Mouse (Mus musculus): ENCODE measurements around the gene Msrb2. TPM values are rescaled to one million over a fixed set of nuclear protein-coding genes. Genes with fewer than 3 reads are reported as not detected.
A peak's percentile ranks its signal among the peaks of the same experiment; 100 is the strongest.

Msrb2 gene
- polyA plus RNA-seq, 2 experiments = 6.5 to 8.4 TPM

DNA sequence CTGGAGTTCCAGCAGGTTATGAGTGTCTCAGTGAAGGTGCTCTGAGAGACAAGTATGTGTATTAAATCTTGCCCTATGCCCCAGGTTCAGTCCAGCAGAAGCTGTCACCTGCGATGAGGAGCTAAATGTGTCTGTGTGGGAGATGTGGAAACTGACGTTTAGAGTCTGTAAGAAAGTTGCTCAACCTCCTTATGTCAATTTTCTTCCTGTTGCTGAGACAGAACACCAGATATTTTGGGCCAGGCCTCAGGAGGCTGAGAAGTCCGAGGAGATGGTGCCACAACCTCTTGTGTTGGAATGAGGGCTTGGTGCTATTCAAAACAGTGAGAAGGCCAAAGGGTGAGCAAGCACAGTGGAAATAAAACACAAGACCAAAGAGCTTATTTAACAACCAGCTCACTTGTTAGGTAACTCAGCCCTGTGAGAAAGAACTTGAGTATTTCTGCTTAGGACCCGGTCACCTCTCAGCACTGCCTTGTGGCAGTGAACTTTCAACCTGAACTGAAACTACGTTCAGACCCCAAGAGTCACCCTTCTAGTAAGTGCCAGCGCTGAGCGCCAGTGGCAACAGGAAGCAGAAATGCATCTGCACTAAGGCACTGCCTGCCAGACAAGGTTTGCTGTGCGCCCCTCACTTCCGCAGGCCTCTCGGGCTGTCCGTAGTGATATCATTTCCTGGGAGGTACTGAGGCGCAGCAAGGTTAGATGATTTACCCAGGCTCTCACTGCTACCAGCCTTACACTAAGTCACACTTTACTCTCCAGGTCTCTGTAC lies 17.3 kb downstream of the Msrb2 start:
- TF ChIP-seq CTCF (IDR thresholded peaks at IDR 0.05; ENCODE audit: low read depth) (no peak), EP300 (IDR thresholded peaks at IDR 0.05; ENCODE audit: low read depth) (no peak)
- DNase-seq (ENCODE audit: low read depth in 3 of 3, low spot score in 3 of 3) = peak in 1 of 3 experiments; percentile 22
- Histone ChIP-seq H3K9me3 (ENCODE audit: control insufficient read depth, low read length) (no peaks in the 10 kb centered on the region), H3K27me3 (ENCODE audit: control insufficient read depth, insufficient read depth, low read length) (no peaks in the 10 kb centered on the region), H3K9ac (replicated peaks) (no peak overlapping the region), H3K4me1 (replicated peaks; ENCODE audit: control insufficient read depth in 2 of 2, insufficient read depth in 2 of 2, low read length in 1 of 2) (no peaks in the 10 kb centered on the region), H3K4me3 (ENCODE audit: insufficient read depth in 1 of 2, low read depth in 2 of 2, low read length in 2 of 2) (no peak overlapping the region), H3K4me2 (ENCODE audit: low read depth) (no peak overlapping the region), H3K36me3 (replicated peaks; ENCODE audit: control insufficient read depth, insufficient read depth, low read depth) (no peaks in the 10 kb centered on the region), H3K27ac (no peak overlapping the region)
- WGBS (ENCODE audit: insufficient replicate concordance) = 31% methylated on average over 12 of the region's 12 CpGs
- ATAC-seq (ENCODE audit: insufficient read depth) = 0 out of 2 replicates have a peak, but pooled peaks have one; percentile 35

GRCm38 (mm10) chr2:19390411-19391143 lies 19.3 kb downstream of the Msrb2 start:
- no peak for TF ChIP-seq EP300 (IDR thresholded peaks at IDR 0.05; ENCODE audit: low read depth)
- no peak for TF ChIP-seq CTCF (IDR thresholded peaks at IDR 0.05; ENCODE audit: low read depth)
- WGBS (ENCODE audit: insufficient replicate concordance) = 57% methylated on average over 7 of the region's 7 CpGs

DNA sequence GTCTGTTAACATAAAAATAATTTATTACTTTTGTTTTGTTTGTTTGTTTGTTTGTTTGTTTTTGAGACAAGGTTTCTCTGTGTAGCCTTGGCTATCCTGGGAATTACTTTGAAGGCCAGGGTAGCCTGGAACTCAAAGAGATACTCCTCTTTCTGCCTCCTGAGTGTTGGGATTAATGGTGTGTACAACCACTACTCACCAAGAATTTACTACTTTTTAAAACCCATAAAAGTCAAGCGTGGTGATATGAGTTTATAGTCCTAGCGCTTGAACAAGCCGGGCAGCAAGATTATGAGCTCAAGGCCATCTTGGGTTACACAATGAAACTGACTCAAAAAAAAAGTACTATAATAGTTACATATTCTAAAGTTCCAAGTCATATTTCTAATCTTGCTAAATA lies 20.4 kb downstream of the Msrb2 start:
- Histone ChIP-seq H3K27me3 (ENCODE audit: control insufficient read depth, insufficient read depth, low read length) (no peaks in the 10 kb centered on the region), H3K9ac (replicated peaks) (no peak overlapping the region), H3K36me3 (replicated peaks; ENCODE audit: control insufficient read depth, insufficient read depth, low read depth) (no peaks in the 10 kb centered on the region), H3K27ac (no peak overlapping the region), H3K9me3 (ENCODE audit: control insufficient read depth, low read length) (no peaks in the 10 kb centered on the region), H3K4me2 (ENCODE audit: low read depth) (no peak overlapping the region), H3K4me1 (replicated peaks; ENCODE audit: control insufficient read depth in 2 of 2, insufficient read depth in 2 of 2, low read length in 1 of 2) (no peaks in the 10 kb centered on the region), H3K4me3 (ENCODE audit: insufficient read depth in 1 of 2, low read depth in 2 of 2, low read length in 2 of 2) (no peak overlapping the region)
- TF ChIP-seq EP300 (IDR thresholded peaks at IDR 0.05; ENCODE audit: low read depth) (no peak), CTCF (IDR thresholded peaks at IDR 0.05; ENCODE audit: low read depth) (no peak)
- WGBS (ENCODE audit: insufficient replicate concordance) = 76% methylated on average over 3 of the region's 3 CpGs
- ATAC-seq (ENCODE audit: insufficient read depth) (no peak), DNase-seq (ENCODE audit: low read depth in 3 of 3, low spot score in 3 of 3) (no peak)

More at GRCm38 (mm10) chr2:19390411-19391143, 19.3 kb downstream of the Msrb2 start:
- no peak for DNase-seq (ENCODE audit: low read depth in 3 of 3, low spot score in 3 of 3)
- Histone ChIP-seq H3K27ac (no peak overlapping the region), H3K27me3 (ENCODE audit: control insufficient read depth, insufficient read depth, low read length) (no peaks in the 10 kb centered on the region), H3K9me3 (ENCODE audit: control insufficient read depth, low read length) (no peaks in the 10 kb centered on the region), H3K4me3 (ENCODE audit: insufficient read depth in 1 of 2, low read depth in 2 of 2, low read length in 2 of 2) (no peak overlapping the region), H3K4me1 (replicated peaks; ENCODE audit: control insufficient read depth in 2 of 2, insufficient read depth in 2 of 2, low read length in 1 of 2) (no peaks in the 10 kb centered on the region), H3K36me3 (replicated peaks; ENCODE audit: control insufficient read depth, insufficient read depth, low read depth) (no peaks in the 10 kb centered on the region), H3K9ac (replicated peaks) (no peak overlapping the region), H3K4me2 (ENCODE audit: low read depth) (no peak overlapping the region)
- no peak for ATAC-seq (ENCODE audit: insufficient read depth)

- Histone ChIP-seq H3K27ac (no peak overlapping the region), H3K9me3 (ENCODE audit: control insufficient read depth, low read length) (no peaks in the 10 kb centered on the region), H3K27me3 (ENCODE audit: control insufficient read depth, insufficient read depth, low read length) (no peaks in the 10 kb centered on the region), H3K4me3 (ENCODE audit: insufficient read depth in 1 of 2, low read depth in 2 of 2, low read length in 2 of 2) (no peak overlapping the region), H3K4me2 (ENCODE audit: low read depth) (no peak overlapping the region), H3K9ac (replicated peaks) (no peak overlapping the region), H3K4me1 (replicated peaks; ENCODE audit: control insufficient read depth in 2 of 2, insufficient read depth in 2 of 2, low read length in 1 of 2) (no peaks in the 10 kb centered on the region), H3K36me3 (replicated peaks; ENCODE audit: control insufficient read depth, insufficient read depth, low read depth) (no peaks in the 10 kb centered on the region)
- ATAC-seq (ENCODE audit: insufficient read depth) (no peak), DNase-seq (ENCODE audit: low read depth in 3 of 3, low spot score in 3 of 3) (no peak)
- WGBS (ENCODE audit: insufficient replicate concordance) = 35% methylated on average over 2 of the region's 2 CpGs
- TF ChIP-seq EP300 (IDR thresholded peaks at IDR 0.05; ENCODE audit: low read depth) = no peak
- no peak for TF ChIP-seq CTCF (IDR thresholded peaks at IDR 0.05; ENCODE audit: low read depth)
Measured at GRCm38 (mm10) chr2:19392793-19393192, 21.6 kb downstream of the Msrb2 start.

GRCm38 (mm10) chr2:19405409-19405808 lies 34.2 kb downstream of the Msrb2 start:
- no peaks in the 10 kb centered on the region for H3K27me3 ChIP-seq (ENCODE audit: control insufficient read depth, insufficient read depth, low read length)
- H3K27ac ChIP-seq = no peak overlapping the region
- WGBS (ENCODE audit: insufficient replicate concordance) = 21% methylated on average over 5 of the region's 5 CpGs
- no peak for DNase-seq (ENCODE audit: low read depth in 3 of 3, low spot score in 3 of 3)
- H3K9ac ChIP-seq (replicated peaks) = no peak overlapping the region
- no peaks in the 10 kb centered on the region for H3K36me3 ChIP-seq (replicated peaks; ENCODE audit: control insufficient read depth, insufficient read depth, low read depth)
- H3K4me1 ChIP-seq (replicated peaks; ENCODE audit: control insufficient read depth in 2 of 2, insufficient read depth in 2 of 2, low read length in 1 of 2) = peaks cover 0 to 4% of the 10 kb centered on the region in 2 experiments; a peak in 2 of 4 replicates
- ATAC-seq (ENCODE audit: insufficient read depth) = peak; percentile 23; the same call in 1 of the 2 replicates
- no peaks in the 10 kb centered on the region for H3K9me3 ChIP-seq (ENCODE audit: control insufficient read depth, low read length)
- TF ChIP-seq CTCF (IDR thresholded peaks at IDR 0.05; ENCODE audit: low read depth) = no peak
- H3K4me3 ChIP-seq (ENCODE audit: insufficient read depth in 1 of 2, low read depth in 2 of 2, low read length in 2 of 2) = no peak overlapping the region
- no peak overlapping the region for H3K4me2 ChIP-seq (ENCODE audit: low read depth)
